Mouse (Mus musculus) embryonic facial prominence, embryonic 15.5 days (tissue): ENCODE measurements around the gene Rnf41. TPM values are rescaled to one million over a fixed set of nuclear protein-coding genes. Genes with fewer than 3 reads are reported as not detected.

Source experiments
- ATAC-seq: fragments of 200-750 bp; cut with Nextera tagmentation; 2 replicates; pipeline ENCODE4 v1.8.0; 2017; ENCODE audit warnings: low read depth, moderate TSS enrichment; ENCODE audit not compliant: insufficient number of reproducible peaks, low FRiP score, low TSS enrichment
- H3K27ac ChIP-seq: fragments of 300-500 bp; sonication (generic); replicated peaks from 2 replicates; pipeline ENCODE4 v1.5.1; 2015; ENCODE audit warnings: mild to moderate bottlenecking, inconsistent platforms
- H3K27me3 ChIP-seq: fragments of 300-500 bp; sonication (generic); 2 replicates; pipeline ENCODE4 v1.6.1; 2015; ENCODE audit warnings: inconsistent platforms
- H3K36me3 ChIP-seq: fragments of 300-500 bp; sonication (generic); 2 replicates; pipeline ENCODE4 v1.6.1; 2015; ENCODE audit warnings: mild to moderate bottlenecking, inconsistent platforms
- H3K4me1 ChIP-seq: fragments of 300-500 bp; sonication (generic); 2 replicates; pipeline ENCODE4 v1.6.1; 2015; ENCODE audit warnings: inconsistent platforms
- H3K4me2 ChIP-seq: fragments of 300-500 bp; sonication (generic); replicated peaks from 2 replicates; pipeline ENCODE4 v1.6.1; 2015; ENCODE audit warnings: mild to moderate bottlenecking, inconsistent platforms
- H3K4me3 ChIP-seq: fragments of 300-500 bp; sonication (generic); replicated peaks from 2 replicates; pipeline ENCODE4 v1.5.1; 2015; ENCODE audit warnings: mild to moderate bottlenecking, inconsistent platforms
- H3K9ac ChIP-seq: fragments of 300-500 bp; sonication (generic); 2 replicates; pipeline ENCODE4 v1.6.1; 2015; ENCODE audit warnings: inconsistent platforms
- H3K9me3 ChIP-seq: fragments of 300-500 bp; sonication (generic); replicated peaks from 2 replicates; pipeline ENCODE4 v1.6.1; 2016; ENCODE audit warnings: inconsistent platforms
- WGBS: fragments of 180-500 bp; shearing (Covaris S2); methylation state at CpG from one replicate; pipeline ENCODE4 v1.1.7; 2015; 5-methylcytosine and 5-hydroxymethylcytosine counted together
- polyA plus RNA-seq: library from polyadenylated mRNA; unstranded; fragments of >200 nt; fragmentation: Nextera tagmentation; extraction: Ambion mirVana; gene quantifications from 2 replicates; pipeline ENCODE4 v1.2.1, GENCODE M21; 2015

Gene Rnf41
- polyA plus RNA-seq, 1 experiment from 2014 or later, result 45.0 TPM

GRCm38 (mm10) chr10:128388941-128389340 lies 22.5 kb upstream of the Rnf41 start:
- 88% methylated on average over 14 of the region's 14 CpGs for WGBS
- H3K4me2 ChIP-seq, result no peak overlapping the region
- peaks cover 99% of the 10 kb centered on the region for H3K36me3 ChIP-seq
- H3K9me3 ChIP-seq, result no peaks in the 10 kb centered on the region
- H3K4me1 ChIP-seq, result peaks cover under 1% of the 10 kb centered on the region; the same call in 1 of the 2 replicates
- H3K27ac ChIP-seq, result no peak overlapping the region
- ATAC-seq, result no peak
- no peak overlapping the region for H3K9ac ChIP-seq
- no peaks in the 10 kb centered on the region for H3K27me3 ChIP-seq
- H3K4me3 ChIP-seq, result no peak overlapping the region

GRCm38 (mm10) chr10:128389570-128389969 lies 21.9 kb upstream of the Rnf41 start:
- 91% methylated on average over 6 of the region's 6 CpGs for WGBS
- Histone ChIP-seq H3K4me2 (no peak overlapping the region), H3K4me3 (no peak overlapping the region), H3K27ac (no peak overlapping the region), H3K9me3 (no peaks in the 10 kb centered on the region), H3K27me3 (no peaks in the 10 kb centered on the region), H3K9ac (no peak overlapping the region), H3K4me1 (peaks cover 7% of the 10 kb centered on the region; the same call in 1 of the 2 replicates), H3K36me3 (peaks cover 99% of the 10 kb centered on the region)
- no peak for ATAC-seq

- H3K4me3 ChIP-seq, result no peak overlapping the region
- no peak for ATAC-seq
- H3K4me2 ChIP-seq, result no peak overlapping the region
- no peak overlapping the region for H3K27ac ChIP-seq
- WGBS, result 87% methylated on average over 12 of the region's 12 CpGs
- no peaks in the 10 kb centered on the region for H3K27me3 ChIP-seq
- H3K9me3 ChIP-seq, result no peaks in the 10 kb centered on the region
- peaks cover 9% of the 10 kb centered on the region; the same call in 1 of the 2 replicates for H3K4me1 ChIP-seq
- no peak overlapping the region for H3K9ac ChIP-seq
- H3K36me3 ChIP-seq, result peaks cover 94% of the 10 kb centered on the region
These were observed 21.1 kb upstream of the Rnf41 start for GRCm38 (mm10) chr10:128390366-128390765.

- no peak for ATAC-seq
- Histone ChIP-seq H3K9me3 (no peaks in the 10 kb centered on the region), H3K9ac (no peak overlapping the region), H3K4me2 (no peak overlapping the region), H3K36me3 (peaks cover 91% of the 10 kb centered on the region), H3K4me3 (no peak overlapping the region), H3K27ac (no peak overlapping the region), H3K27me3 (no peaks in the 10 kb centered on the region), H3K4me1 (peaks cover 9% of the 10 kb centered on the region; the same call in 1 of the 2 replicates)
- 79% methylated on average over 6 of the region's 6 CpGs for WGBS
These were observed 19.6 kb upstream of the Rnf41 start for GRCm38 (mm10) chr10:128391850-128392249.

GRCm38 (mm10) chr10:128396017-128396673 lies 15.3 kb upstream of the Rnf41 start:
- WGBS, result 58% methylated on average over 11 of the region's 11 CpGs

GRCm38 (mm10) chr10:128396716-128397264 lies 14.7 kb upstream of the Rnf41 start:
- Histone ChIP-seq H3K36me3 (peaks cover 44% of the 10 kb centered on the region), H3K4me2 (no peak overlapping the region), H3K27me3 (no peaks in the 10 kb centered on the region), H3K4me1 (peaks cover 9% of the 10 kb centered on the region; the same call in 1 of the 2 replicates), H3K9ac (no peak overlapping the region), H3K27ac (no peak overlapping the region), H3K4me3 (no peak overlapping the region), H3K9me3 (no peaks in the 10 kb centered on the region)
- ATAC-seq, result no peak
- WGBS, result 65% methylated on average over 10 of the region's 10 CpGs

More at GRCm38 (mm10) chr10:128396017-128396673, 15.3 kb upstream of the Rnf41 start:
- Histone ChIP-seq H3K4me3 (no peak overlapping the region), H3K36me3 (peaks cover 49% of the 10 kb centered on the region), H3K27me3 (no peaks in the 10 kb centered on the region), H3K27ac (no peak overlapping the region), H3K9ac (no peak overlapping the region), H3K4me1 (peaks cover 9% of the 10 kb centered on the region; the same call in 1 of the 2 replicates), H3K4me2 (no peak overlapping the region), H3K9me3 (no peaks in the 10 kb centered on the region)
- no peak for ATAC-seq

GRCm38 (mm10) chr10:128397466-128397865 lies 14.0 kb upstream of the Rnf41 start:
- ATAC-seq, result no peak
- H3K27me3 ChIP-seq, result no peaks in the 10 kb centered on the region
- WGBS, result 61% methylated on average over 7 of the region's 7 CpGs
- no peak overlapping the region for H3K27ac ChIP-seq
- H3K9ac ChIP-seq, result no peak overlapping the region
- peaks cover 37% of the 10 kb centered on the region for H3K36me3 ChIP-seq
- peaks cover 9% of the 10 kb centered on the region; the same call in 1 of the 2 replicates for H3K4me1 ChIP-seq
- no peak overlapping the region for H3K4me2 ChIP-seq
- H3K9me3 ChIP-seq, result no peaks in the 10 kb centered on the region
- H3K4me3 ChIP-seq, result no peak overlapping the region

GRCm38 (mm10) chr10:128400338-128400737 lies 11.1 kb upstream of the Rnf41 start:
- Histone ChIP-seq H3K4me1 (no peaks in the 10 kb centered on the region), H3K27me3 (no peaks in the 10 kb centered on the region), H3K36me3 (peaks cover 18% of the 10 kb centered on the region; the same call in 1 of the 2 replicates), H3K9me3 (no peaks in the 10 kb centered on the region), H3K4me3 (no peak overlapping the region), H3K27ac (no peak overlapping the region), H3K4me2 (no peak overlapping the region), H3K9ac (no peak overlapping the region)
- 30% methylated on average over 5 of the region's 5 CpGs for WGBS
- ATAC-seq, result no peak

GRCm38 (mm10) chr10:128401056-128401455 lies 10.4 kb upstream of the Rnf41 start, which contains the start of gene Slc39a5:
Gene Slc39a5, minus strand, starts transcription at chr10:128401229.
- Histone ChIP-seq H3K9ac (no peak within 1 kb of the TSS), H3K4me2 (no peak within 1 kb of the TSS)
- 15% methylated on average over 2 of the region's 2 CpGs for WGBS

GRCm38 (mm10) chr10:128401638-128402037 lies 9.8 kb upstream of the Rnf41 start:
- WGBS, result 62% methylated on average over 9 of the region's 9 CpGs

More at GRCm38 (mm10) chr10:128401056-128401455, 10.4 kb upstream of the Rnf41 start, which contains the start of gene Slc39a5:
- no peaks in the 10 kb centered on the region for H3K4me1 ChIP-seq
- no peak within 1 kb of the TSS for H3K4me3 ChIP-seq
- no peaks in the 10 kb centered on the region for H3K9me3 ChIP-seq
- peaks cover 15% of the 10 kb centered on the region; the same call in 1 of the 2 replicates for H3K36me3 ChIP-seq
- ATAC-seq, result no peak
- no peaks in the 10 kb centered on the region for H3K27me3 ChIP-seq
- H3K27ac ChIP-seq, result no peak within 1 kb of the TSS

GRCm38 (mm10) chr10:128403931-128404330 lies 7.5 kb upstream of the Rnf41 start:
- no peak overlapping the region for H3K9ac ChIP-seq
- H3K27me3 ChIP-seq, result no peaks in the 10 kb centered on the region
- no peaks in the 10 kb centered on the region for H3K9me3 ChIP-seq
- no peak for ATAC-seq
- no peak overlapping the region for H3K4me2 ChIP-seq
- H3K4me1 ChIP-seq, result peaks cover 7% of the 10 kb centered on the region
- H3K4me3 ChIP-seq, result no peak overlapping the region
- WGBS, result 85% methylated on average over 7 of the region's 7 CpGs
- H3K27ac ChIP-seq, result no peak overlapping the region
- H3K36me3 ChIP-seq, result peaks cover 25% of the 10 kb centered on the region

More at GRCm38 (mm10) chr10:128401638-128402037, 9.8 kb upstream of the Rnf41 start:
- no peak overlapping the region for H3K4me2 ChIP-seq
- peaks cover 16% of the 10 kb centered on the region; the same call in 1 of the 2 replicates for H3K36me3 ChIP-seq
- no peaks in the 10 kb centered on the region for H3K9me3 ChIP-seq
- H3K4me1 ChIP-seq, result no peaks in the 10 kb centered on the region
- no peaks in the 10 kb centered on the region for H3K27me3 ChIP-seq
- no peak overlapping the region for H3K4me3 ChIP-seq
- ATAC-seq, result no peak
- no peak overlapping the region for H3K9ac ChIP-seq
- H3K27ac ChIP-seq, result no peak overlapping the region
